Mouse (Mus musculus): ENCODE results near the gene Tmem178b. TPM values are rescaled to one million over a fixed set of nuclear protein-coding genes. Genes with fewer than 3 reads are reported as not detected.

Gene Tmem178b
- polyA plus RNA-seq, 1 experiment: 0.02 TPM

DNA sequence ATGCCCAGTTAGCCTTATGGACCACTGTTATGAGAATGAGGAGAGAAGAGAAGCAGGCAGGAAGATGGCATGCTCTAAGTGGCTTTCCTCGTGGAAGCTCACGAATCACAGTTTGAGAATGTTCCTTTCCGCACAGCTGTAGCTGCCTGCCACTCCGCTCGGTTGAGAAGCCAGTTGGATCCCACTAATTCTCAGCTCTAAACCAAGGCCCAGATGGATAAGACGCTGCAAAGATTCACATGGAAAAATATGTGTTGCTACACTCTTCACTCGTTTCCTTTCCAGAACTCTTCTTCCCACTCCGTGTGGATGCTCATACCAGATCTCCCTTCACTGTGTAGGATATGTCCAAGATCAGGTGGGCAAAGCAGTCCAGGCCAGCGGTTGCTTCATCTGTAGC lies 356.9 kb downstream of the Tmem178b start:
- H3K27me3 ChIP-seq (ENCODE audit: control insufficient read depth, insufficient read depth, insufficient read length): peaks cover 4% of the 10 kb centered on the region
- no peaks in the 10 kb centered on the region for H3K79me2 ChIP-seq (ENCODE audit: control insufficient read depth, insufficient read depth)
- H3K4me2 ChIP-seq (ENCODE audit: low read depth): no peak overlapping the region
- no peak overlapping the region for H3ac ChIP-seq (ENCODE audit: control insufficient read depth, insufficient read length)
- no peak overlapping the region for H3K4me3 ChIP-seq
- H3K36me3 ChIP-seq (ENCODE audit: control insufficient read depth, insufficient read depth): no peaks in the 10 kb centered on the region
- no peak for TF ChIP-seq TCF3 (IDR thresholded peaks at IDR 0.05; ENCODE audit: insufficient read length, low read depth)
- TF ChIP-seq MAX (IDR thresholded peaks at IDR 0.05; ENCODE audit: low read depth): no peak
- no peak for TF ChIP-seq USF1 (IDR thresholded peaks at IDR 0.05; ENCODE audit: low read depth)
- no peak for TF ChIP-seq MYOG (IDR thresholded peaks at IDR 0.05; ENCODE audit: control insufficient read depth in 1 of 3, insufficient read depth in 1 of 3, insufficient read length in 2 of 3, low read depth in 2 of 3)
- no peak for TF ChIP-seq CEBPB (IDR thresholded peaks at IDR 0.05; ENCODE audit: insufficient read depth, poor library complexity, severe bottlenecking)
- TF ChIP-seq TCF12 (IDR thresholded peaks at IDR 0.05; ENCODE audit: insufficient read depth, poor library complexity, severe bottlenecking): no peak
- TF ChIP-seq POLR2A (IDR thresholded peaks at IDR 0.05; ENCODE audit: insufficient read length, low read depth): no peak
- no peak for TF ChIP-seq POLR2AphosphoS2 (IDR thresholded peaks at IDR 0.05; ENCODE audit: insufficient read length, low read depth)
- TF ChIP-seq MYOD1 (IDR thresholded peaks at IDR 0.05; ENCODE audit: control insufficient read depth in 1 of 3, insufficient read length in 2 of 3, low read depth in 2 of 3): no peak

DNA sequence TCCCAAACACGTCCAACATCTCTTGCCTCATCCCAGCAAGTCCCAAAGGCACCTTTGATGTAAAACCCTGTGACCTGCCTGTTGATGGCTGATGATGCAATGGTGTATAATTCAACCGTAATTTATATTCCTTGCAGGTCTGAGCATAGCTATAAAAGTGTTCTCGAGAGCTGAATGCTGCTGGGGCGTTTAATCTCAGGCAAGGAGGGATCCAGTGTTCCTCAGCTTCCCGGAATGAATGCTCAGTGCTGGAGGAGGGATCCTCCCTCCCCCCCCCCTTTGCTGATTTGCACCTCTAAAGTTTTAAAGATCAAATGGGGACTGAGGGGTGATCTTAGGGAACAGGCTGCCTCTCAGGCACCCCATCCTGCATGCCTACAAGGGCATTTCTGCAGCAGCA lies 361.0 kb downstream of the Tmem178b start:
- H3K27me3 ChIP-seq (ENCODE audit: control insufficient read depth, insufficient read depth, insufficient read length): peaks cover 4% of the 10 kb centered on the region
- no peak overlapping the region for H3K4me2 ChIP-seq (ENCODE audit: low read depth)
- no peak overlapping the region for H3K4me3 ChIP-seq
- no peak for TF ChIP-seq REST (IDR thresholded peaks at IDR 0.05; ENCODE audit: insufficient read depth, insufficient read length)
- no peak overlapping the region for H3ac ChIP-seq (ENCODE audit: control insufficient read depth, insufficient read length)
- H3K36me3 ChIP-seq (ENCODE audit: control insufficient read depth, insufficient read depth): no peaks in the 10 kb centered on the region
- no peaks in the 10 kb centered on the region for H3K79me2 ChIP-seq (ENCODE audit: control insufficient read depth, insufficient read depth)

DNA sequence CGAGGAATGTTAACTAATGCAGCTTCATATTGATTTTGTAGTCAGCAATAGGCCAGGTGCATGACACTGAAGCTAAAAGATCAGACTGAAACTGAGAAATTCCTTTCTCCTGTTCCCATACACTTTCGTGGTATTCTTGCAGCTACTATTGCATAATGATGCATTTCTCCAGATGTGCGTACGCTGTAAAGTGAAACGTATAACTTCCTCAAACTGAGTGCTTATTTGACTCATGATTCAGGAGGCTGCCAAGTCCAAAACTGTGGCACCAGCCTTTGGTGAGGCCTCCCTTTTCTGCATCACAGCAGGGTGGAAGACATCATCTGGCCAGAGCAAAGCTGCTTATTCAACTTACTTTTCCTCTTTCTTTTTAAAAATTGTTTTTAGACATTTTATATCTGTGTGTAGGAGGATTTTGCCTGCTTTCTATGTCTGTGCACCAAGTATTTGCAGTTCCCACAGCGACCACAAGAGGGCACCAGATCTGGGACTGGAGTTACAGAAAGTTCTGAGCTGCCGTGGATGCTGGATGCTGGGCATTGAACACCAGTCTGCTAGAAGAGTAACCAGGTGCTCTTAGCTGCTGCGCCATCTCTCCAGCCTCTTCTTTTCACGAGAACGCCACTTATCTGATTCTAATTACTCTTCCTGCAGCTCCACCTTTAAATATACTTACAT lies 362.9 kb downstream of the Tmem178b start:
- no peaks in the 10 kb centered on the region for H3K27me3 ChIP-seq (ENCODE audit: control insufficient read depth, insufficient read depth, insufficient read length)
- H3K36me3 ChIP-seq (ENCODE audit: control insufficient read depth, insufficient read depth): no peaks in the 10 kb centered on the region
- no peak overlapping the region for H3K4me3 ChIP-seq
- no peak overlapping the region for H3K4me2 ChIP-seq (ENCODE audit: low read depth)
- no peak for TF ChIP-seq E2F4 (IDR thresholded peaks at IDR 0.05; ENCODE audit: insufficient read depth)
- no peak for TF ChIP-seq TCF12 (IDR thresholded peaks at IDR 0.05; ENCODE audit: insufficient read depth, poor library complexity, severe bottlenecking)
- no peak for TF ChIP-seq POLR2A (IDR thresholded peaks at IDR 0.05; ENCODE audit: insufficient read length, low read depth)
- TF ChIP-seq POLR2AphosphoS2 (IDR thresholded peaks at IDR 0.05; ENCODE audit: insufficient read length, low read depth): no peak
- no peak for TF ChIP-seq MAX (IDR thresholded peaks at IDR 0.05; ENCODE audit: low read depth)
- no peak for TF ChIP-seq SRF (IDR thresholded peaks at IDR 0.05; ENCODE audit: control insufficient read depth, insufficient read length, low read depth)
- no peak for TF ChIP-seq MYOG (IDR thresholded peaks at IDR 0.05; ENCODE audit: control insufficient read depth in 1 of 3, insufficient read depth in 1 of 3, insufficient read length in 2 of 3, low read depth in 2 of 3)
- TF ChIP-seq CEBPB (IDR thresholded peaks at IDR 0.05; ENCODE audit: insufficient read depth, poor library complexity, severe bottlenecking): no peak
- no peak for TF ChIP-seq MYOD1 (IDR thresholded peaks at IDR 0.05; ENCODE audit: control insufficient read depth in 1 of 3, insufficient read length in 2 of 3, low read depth in 2 of 3)
- no peak for TF ChIP-seq TCF3 (IDR thresholded peaks at IDR 0.05; ENCODE audit: insufficient read length, low read depth)
- no peak overlapping the region for H3ac ChIP-seq (ENCODE audit: control insufficient read depth, insufficient read length)
- no peaks in the 10 kb centered on the region for H3K79me2 ChIP-seq (ENCODE audit: control insufficient read depth, insufficient read depth)

DNA sequence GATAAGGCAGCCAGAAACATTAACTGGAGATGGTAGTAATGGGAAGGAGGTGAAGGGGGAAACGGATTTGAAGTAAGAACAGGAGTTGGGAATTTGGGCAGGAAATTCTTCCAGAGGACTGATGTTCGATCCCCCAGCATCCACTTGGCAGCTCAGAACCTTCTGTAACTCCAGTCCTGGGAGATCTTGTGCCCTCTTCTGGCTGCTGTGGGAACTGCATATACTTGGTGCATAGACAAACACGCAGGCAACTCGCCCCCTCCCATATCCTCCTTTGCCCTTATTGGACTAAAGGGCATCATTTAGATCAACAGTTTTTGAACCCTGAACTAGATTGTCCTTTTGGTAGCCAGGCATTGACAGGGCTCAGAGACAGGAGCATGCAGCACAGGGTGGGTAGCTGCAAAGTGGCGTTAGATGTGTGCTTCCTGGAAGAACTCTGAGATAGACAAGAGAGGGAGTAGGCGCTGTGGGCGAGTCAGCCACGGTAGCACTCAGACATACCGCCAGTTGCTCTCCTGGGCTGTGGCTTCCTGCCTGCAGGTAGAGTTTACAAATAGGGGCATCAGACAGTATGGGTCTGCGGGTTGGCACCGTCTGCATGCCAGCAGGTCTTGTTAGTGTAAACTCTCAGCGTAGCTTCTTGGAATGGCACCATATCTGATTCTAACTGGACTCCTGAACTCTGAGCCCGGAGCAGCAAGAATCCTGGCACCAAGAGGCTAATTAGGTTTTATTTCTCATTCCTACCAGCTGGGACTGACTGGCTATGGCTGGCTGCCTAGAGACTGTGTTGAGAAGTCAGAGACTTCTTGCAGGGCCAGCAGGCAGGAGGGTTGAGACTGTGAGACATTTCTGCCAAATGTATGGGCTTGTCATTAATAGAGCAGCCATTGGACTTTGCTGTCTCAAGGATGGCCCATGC lies 364.0 kb downstream of the Tmem178b start:
- no peak overlapping the region for H3K4me3 ChIP-seq
- no peak for TF ChIP-seq E2F4 (IDR thresholded peaks at IDR 0.05; ENCODE audit: insufficient read depth)
- no peak for TF ChIP-seq MAX (IDR thresholded peaks at IDR 0.05; ENCODE audit: low read depth)
- no peak for TF ChIP-seq MYOD1 (IDR thresholded peaks at IDR 0.05; ENCODE audit: control insufficient read depth in 1 of 3, insufficient read length in 2 of 3, low read depth in 2 of 3)
- no peak for TF ChIP-seq POLR2AphosphoS2 (IDR thresholded peaks at IDR 0.05; ENCODE audit: insufficient read length, low read depth)
- TF ChIP-seq REST (IDR thresholded peaks at IDR 0.05; ENCODE audit: insufficient read depth, insufficient read length): no peak
- TF ChIP-seq CEBPB (IDR thresholded peaks at IDR 0.05; ENCODE audit: insufficient read depth, poor library complexity, severe bottlenecking): no peak
- no peak for TF ChIP-seq TCF3 (IDR thresholded peaks at IDR 0.05; ENCODE audit: insufficient read length, low read depth)
- TF ChIP-seq MYOG (IDR thresholded peaks at IDR 0.05; ENCODE audit: control insufficient read depth in 1 of 3, insufficient read depth in 1 of 3, insufficient read length in 2 of 3, low read depth in 2 of 3): no peak
- no peak for TF ChIP-seq SRF (IDR thresholded peaks at IDR 0.05; ENCODE audit: control insufficient read depth, insufficient read length, low read depth)
- TF ChIP-seq TCF12 (IDR thresholded peaks at IDR 0.05; ENCODE audit: insufficient read depth, poor library complexity, severe bottlenecking): no peak
- no peak for TF ChIP-seq POLR2A (IDR thresholded peaks at IDR 0.05; ENCODE audit: insufficient read length, low read depth)
- no peak for TF ChIP-seq USF1 (IDR thresholded peaks at IDR 0.05; ENCODE audit: low read depth)
- H3K79me2 ChIP-seq (ENCODE audit: control insufficient read depth, insufficient read depth): no peaks in the 10 kb centered on the region
- H3K4me2 ChIP-seq (ENCODE audit: low read depth): no peak overlapping the region
- H3K36me3 ChIP-seq (ENCODE audit: control insufficient read depth, insufficient read depth): no peaks in the 10 kb centered on the region
- H3K27me3 ChIP-seq (ENCODE audit: control insufficient read depth, insufficient read depth, insufficient read length): no peaks in the 10 kb centered on the region
- H3ac ChIP-seq (ENCODE audit: control insufficient read depth, insufficient read length): no peak overlapping the region

Measured in myocyte (in vitro differentiated cells).